Mouse (Mus musculus) kidney, adult 9 months (tissue): ENCODE measurements at regions not wholly inside any gene's neighbourhood (a gene's known extent, or its start where the extent isn't known, plus 50 kb on each side); places are given as distances from the start of the nearest gene placed in this dataset.

Source experiments
- DNase-seq: peaks from one replicate; pipeline ENCODE4 v3.0.0; 2022

DNA sequence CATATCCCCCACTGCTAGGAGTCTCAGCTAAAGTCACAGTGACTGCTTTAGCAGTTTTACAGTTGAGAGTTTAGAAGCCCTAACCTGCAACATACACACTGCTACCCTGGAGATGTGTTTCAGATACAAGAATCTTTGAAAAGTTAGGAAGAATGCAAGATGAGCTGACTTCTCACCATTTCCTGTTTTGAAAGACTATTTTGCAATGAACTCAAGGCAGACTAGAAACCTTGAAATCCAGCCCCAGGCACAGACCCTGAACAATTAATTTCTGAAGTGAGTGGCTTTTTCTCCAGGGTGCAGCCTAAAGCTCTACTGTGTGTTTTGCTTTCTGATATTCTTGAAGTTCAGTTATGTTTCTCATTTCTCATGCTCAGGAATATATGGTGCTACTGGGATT lies 440.6 kb downstream of the Nebl start:
- DNase-seq, result no peak

DNA sequence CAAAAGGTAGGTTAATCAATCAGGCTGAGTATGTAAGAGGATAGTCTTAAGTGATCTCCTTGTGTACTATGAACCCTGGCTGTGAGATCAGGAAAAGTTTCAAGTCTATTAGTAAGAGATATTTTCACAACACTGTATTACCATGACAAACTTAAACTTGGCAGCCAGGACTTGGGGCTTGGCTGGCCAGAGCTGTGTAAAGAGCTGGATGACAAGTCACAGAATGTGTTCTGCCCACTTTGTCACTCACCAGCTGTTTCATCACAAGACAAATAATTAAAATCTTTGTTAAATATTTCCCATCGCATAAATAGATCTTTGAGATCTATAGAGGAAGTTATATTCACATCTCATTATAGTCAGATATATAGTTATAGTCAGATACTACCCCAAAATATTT lies 443.7 kb downstream of the Nebl start:
- no peak for DNase-seq

DNA sequence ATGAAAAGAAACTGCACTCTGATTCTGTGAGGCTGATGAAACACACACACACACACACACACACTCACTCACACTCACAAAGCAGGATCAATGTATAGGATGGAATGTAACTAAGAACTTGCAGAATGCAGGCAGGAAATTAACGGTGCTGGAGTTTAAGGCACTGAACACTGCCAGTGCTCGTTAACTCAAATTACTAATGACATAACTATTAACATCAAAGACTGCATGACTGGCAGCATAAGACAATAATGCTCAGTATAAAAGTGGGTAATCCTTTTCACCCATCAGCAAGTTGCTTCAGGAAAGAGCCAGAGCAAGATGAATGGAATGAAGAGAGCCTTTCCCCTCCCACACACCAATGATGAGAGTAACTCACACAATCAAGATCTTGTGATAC lies 481.3 kb downstream of the Nebl start:
- no peak for DNase-seq

DNA sequence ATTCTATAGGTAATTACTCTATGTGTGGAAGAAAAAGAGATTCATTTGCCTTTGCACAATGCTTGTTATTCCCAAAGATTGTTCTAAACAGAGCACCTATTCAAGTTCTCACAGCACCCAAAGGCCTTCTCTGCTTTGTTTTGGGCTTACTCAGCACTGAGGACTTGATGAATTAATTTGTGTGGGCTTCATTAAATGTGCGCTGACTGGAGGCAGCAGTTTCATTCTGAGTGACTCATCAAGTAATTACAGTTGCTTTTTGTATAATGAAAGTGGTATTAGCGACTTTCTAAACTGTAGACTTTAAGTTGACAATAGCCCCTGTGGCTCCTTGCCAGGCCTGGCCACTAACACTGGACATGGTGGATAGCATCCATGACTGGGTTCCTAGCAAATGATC lies 485.4 kb downstream of the Nebl start:
- no peak for DNase-seq

DNA sequence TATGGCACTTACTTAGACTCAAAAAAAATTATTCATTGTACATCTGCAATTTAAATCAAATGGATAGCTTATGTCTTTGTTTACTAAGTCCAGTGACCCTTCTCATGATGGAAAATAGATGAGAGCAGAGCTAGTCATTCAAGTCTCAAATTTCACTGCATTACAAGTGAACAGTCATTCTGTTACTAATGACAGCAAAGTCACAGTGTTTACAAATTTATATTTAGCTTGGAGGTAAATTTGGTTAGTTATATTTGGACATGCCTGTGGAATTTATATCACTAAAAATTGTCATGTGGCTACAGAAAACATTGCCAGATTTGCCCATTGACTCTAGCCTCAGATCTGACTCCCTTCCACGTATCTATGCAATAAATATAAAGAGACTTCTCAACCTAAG lies 515.7 kb downstream of the Nebl start:
- DNase-seq, result no peak

DNA sequence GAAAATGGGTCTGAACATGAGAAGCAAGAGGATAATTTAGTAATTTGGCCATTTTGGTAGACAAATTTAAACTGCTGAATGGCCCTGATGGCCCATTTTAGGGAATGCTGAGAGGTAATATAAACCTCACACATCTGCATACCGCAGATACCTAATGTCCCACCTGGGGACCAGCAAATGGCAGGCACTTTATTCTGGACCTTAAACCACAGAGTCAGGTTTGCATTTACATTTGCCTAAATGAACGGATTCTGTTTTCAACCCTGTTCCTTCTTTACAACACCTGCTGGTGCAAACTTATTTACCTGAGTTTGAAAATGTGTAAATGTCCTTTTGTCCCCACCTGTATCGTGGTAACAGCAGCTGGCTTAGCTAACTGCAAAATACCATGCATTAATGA lies 516.4 kb downstream of the Nebl start:
- DNase-seq, result no peak

DNA sequence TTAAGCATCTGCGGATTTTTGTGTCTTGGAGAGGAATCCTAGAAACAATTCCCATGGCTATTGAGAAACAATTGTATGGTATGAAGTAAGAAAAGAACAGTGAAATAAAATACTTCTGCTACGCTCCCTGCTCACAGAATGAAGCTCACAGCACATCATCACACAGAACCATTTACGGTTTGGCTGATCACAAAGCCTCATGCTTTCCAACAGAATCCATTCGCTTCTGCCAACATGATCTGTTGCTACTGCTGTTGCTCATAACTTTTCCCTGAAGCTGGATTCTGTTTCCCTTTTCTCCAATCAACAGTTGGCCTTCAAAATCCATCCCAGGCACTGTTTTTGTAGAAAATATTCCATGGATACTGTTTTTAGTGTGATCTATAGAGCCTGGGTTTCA lies 518.7 kb downstream of the Nebl start:
- no peak for DNase-seq

DNA sequence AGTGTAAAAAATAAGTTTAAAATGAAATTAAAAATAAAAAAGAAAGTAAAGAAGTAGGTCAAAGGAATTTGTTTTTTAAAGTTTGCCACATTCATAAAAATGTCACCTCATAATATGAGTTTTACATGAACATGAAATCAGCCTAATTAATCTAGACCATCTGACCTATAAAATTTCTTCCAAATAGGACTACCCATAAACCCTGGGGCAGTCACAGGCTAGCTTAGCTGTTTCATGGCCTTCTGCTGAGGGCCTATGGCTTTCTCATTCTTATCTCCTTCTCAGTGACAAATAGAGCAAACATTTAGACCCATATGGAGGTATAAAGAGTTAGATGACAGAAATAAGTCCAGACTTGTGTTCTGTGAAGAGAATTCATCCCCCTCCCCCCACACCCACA lies 520.2 kb downstream of the Nebl start:
- no peak for DNase-seq

DNA sequence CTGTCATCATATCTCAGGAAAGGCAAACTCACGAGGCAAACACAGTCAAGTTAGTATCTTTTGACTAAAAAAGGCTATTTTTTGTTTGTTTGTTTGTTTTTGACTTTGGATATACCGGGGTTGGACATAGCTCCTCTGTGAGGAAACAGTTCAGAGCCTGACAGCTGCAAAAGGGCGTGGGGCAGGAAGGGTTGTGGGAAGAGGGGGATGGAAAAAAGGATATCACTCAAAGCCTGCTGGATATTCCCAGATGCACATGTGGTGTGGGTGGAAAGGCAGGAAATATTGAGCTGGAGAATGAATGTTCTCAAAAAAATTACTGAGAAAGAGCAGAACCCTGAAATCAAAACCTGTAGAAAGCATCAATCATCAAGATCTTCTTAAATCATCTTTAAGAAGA lies 537.7 kb downstream of the Nebl start:
- no peak for DNase-seq

DNA sequence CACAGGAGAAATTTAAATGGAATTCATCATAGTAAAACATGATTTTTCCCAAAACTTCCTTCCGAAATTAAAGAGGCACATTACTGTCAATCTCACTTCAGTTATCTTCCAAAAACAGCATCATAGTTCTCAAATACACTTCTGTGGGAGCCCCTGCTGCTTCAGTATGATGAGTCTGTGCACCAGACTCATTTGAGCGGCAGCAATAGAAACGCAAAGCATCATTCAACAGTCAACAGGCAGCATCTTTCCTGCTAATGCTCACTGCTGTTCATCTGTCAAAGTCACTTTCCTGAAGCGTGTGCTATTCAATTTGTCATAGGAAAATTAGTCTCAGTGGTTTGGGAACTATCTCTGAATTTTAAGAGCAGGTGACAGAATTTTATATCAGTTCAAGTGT lies 542.1 kb downstream of the Nebl start:
- no peak for DNase-seq

DNA sequence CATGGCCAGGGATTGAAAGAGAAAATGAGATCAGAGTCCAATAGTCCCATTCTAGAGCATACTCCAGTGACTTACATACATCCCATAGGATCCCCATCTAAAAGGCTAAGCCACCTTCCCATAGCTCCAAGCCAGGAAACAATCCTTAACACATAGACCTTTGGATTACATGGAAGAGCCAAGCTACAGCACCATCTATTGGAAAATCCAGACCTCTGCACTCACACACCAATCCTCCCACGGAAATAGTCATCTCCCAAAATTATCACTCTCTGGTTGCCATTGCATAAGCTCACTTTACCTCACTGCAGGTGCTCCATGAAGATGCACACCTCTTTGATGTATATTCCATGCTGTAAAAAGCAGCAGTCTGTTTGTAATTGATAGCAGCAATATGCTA lies 543.4 kb downstream of the Nebl start:
- no peak for DNase-seq

DNA sequence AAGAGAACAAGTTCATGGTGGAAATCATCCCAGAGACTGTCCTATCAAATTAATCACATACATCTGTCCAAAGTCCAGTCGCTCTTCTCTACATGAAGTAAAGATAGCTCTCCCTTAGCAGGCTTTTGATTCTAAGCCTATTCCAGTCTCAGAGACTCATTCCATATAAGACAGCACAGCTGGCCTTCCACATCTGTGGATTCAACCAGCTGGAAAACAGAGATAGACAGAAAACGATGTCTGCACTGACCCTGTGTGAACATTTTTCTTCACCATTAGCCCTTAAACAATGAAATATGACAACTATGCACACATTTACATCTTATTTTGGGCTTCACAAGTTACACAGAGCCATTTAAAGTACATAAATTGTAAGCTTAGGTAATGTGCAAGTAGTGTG lies 547.6 kb downstream of the Nebl start:
- DNase-seq, result no peak

DNA sequence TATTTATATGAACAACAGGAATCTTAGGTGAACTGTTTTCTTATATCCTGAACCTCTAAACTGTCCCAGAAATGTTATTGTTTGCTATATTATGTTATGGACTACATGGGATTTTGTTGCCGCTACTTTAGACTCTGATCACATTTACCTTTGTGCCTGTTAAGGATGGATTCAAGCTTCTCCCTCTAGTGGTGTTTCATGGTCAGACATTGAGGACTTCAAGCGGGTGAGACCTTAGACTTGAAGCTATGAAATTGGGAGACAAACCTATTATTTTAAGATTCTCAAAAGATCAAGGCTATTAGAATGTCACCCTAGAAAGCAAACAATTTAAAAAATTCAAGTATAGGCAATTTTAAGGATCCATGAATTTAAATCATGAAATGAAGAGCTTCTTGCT lies 549.7 kb downstream of the Nebl start:
- DNase-seq, result no peak

DNA sequence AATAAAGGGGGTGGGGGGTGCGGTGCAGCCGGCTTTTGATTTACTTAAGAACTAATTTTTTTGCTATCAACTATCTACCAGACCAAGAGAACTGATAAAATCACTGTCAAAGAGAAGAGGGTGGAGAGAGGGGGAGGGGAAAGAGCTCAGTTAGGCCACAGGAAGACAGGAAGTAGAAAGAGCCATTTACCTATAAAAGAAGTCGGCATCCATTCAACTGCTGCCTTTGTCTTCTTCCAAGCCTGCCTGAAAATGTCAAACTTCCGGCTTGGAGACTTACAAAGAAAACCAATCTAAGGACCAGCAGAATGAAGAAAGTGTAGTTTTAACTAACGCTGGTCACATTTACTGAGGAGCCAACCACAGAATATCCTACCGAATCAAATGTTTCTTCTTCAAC lies 562.4 kb downstream of the Nebl start:
- DNase-seq, result no peak

DNA sequence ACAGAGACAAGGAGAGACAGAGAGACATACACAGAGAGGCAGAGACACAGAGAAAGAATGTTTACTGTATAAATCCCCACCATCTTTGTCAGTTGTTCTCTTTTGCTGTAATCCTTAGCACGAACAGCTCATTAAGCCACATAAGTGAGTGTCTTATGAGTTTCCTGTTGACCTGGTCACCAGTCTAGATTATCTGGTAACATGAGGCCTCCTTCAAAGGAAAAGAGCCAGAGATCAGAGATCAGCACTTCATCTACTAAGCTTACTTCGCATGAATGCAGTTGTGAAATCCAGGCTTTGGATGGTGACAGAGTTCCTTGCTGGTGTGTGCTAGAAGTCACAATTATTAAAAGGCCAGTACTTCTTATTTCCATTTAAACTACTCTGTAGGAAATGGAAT lies 566.2 kb downstream of the Nebl start:
- DNase-seq, result no peak

DNA sequence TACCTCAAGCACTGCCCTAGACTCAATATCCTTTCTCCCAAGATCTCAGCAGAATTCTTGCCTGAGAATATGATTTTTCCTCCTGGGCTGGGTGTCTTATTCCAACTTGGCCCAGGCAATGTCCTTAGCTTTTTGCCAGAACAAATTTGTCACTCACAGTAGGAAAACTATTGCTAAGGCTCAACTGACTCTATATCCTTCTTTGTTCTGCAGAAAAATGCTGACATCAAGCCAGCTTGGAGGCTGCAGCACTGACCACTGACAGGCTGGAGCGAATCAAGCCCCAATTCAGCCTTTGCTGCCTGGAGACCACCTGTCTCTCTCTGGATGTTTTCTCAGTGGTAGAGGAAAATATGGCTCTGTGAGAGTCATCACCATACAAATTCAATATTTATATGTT lies 572.8 kb downstream of the Nebl start:
- DNase-seq, result no peak

DNA sequence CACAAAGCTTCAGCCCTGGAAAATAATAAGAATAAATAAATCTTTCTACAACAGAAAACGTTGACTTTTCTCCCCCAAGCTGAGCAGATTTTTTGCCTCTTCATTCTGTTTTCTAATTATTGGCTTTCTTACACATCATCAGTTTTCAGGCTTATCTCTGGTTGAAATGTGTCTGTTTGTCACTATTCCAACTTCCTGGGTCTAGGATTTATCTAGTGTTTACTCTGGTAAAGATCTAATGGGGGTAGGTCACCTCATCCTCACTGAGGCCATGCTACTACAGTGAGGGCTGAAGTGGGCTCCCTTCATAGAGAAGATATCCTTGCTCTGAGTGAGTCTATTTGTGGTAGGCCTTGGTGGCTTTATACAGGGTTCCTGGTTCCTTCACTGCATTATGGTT lies 573.9 kb downstream of the Nebl start:
- DNase-seq, result no peak

DNA sequence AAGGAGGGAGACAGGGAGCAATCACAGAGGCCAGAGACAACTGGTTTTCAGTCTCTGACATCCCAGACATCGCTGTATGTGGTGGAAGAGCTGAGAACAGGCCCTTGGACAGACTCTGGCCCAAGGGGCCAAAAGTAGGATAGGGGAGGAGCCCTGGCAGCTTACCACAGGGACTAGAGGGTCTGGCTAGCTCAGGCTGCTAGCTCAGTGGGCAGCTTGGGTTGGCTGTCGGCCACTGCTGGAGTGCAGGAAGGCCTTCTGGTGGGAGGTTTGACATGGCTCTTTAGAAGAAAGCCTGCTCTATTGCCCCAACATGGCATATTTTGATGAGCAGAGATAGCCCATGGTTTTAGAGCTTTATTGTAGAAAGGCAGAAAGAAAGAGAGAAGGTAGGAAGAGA lies 575.7 kb downstream of the Nebl start:
- DNase-seq, result no peak

DNA sequence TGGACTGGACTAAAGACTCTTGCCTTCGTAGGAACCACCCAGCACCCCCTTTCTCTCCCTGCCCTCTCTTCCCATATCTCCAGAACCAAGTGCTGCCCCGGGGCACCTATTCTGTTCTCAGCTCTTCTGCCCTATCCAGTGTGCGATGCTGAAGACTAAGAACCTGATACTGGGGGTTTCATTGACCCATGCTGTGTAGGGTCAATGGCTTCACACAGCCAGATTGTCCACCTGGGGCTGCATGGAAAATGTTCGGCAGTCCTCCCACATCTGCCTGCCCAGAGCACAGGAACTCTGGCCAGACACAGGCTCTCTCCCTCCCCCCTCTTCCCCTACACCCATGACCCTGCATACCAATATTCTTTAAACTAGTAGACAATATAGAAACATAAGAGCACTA lies 607.6 kb downstream of the Nebl start:
- DNase-seq, result no peak

DNA sequence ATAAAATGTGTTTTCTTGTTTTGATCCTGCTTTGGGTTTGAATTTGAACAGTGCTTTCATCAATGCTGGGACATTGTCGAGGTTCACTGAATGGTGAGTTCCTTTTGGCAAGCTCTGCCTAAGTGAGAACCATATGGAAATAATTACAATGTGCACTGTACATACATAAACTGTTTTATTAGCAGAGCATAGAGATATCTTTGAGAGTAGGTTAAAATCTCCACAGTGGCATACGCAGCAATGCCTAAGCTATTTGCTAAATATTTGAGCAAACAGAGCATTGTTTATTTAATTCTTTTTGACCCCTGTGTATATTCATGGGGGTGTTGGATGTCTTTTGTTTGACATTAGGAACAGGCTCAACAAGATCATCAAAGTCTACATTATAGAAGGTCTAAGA lies 614.0 kb downstream of the Nebl start:
- DNase-seq, result no peak

DNA sequence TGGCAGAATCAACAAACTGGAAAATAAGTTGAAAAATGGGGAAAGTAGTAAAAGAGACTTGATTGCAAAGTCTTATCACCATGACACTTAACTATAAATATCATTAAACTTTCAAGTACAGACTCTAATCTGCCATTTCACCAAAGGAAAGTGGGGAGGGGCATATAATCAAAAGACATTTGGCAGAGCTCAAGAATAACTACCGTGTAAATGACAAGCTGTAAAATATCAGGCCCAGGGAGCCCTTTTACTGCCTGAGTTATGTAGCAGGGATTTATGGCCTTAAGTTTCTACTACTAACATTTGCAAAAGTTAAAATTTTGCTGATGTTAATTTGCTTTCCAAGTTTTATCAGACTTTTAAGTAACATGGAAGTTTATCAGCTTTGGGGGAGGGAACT lies 620.1 kb downstream of the Nebl start:
- no peak for DNase-seq

DNA sequence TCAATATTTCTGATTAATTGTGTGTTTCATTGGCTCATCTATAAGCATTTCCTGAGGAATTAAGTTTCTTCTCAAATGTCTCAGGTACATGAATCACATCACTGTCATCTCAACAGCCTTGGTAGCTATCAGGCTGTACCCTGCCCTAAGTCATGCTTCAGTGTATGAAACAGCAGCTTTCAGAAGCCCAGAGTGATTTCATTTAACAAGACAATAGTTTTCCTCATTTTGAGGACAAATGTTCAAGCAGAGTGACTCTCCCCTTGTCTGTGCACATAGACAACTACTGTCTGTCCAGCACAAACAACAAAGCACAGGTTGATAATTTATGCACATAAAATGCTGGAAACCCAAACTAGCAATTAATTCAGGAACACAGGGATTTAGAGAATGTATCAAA lies 630.1 kb downstream of the Nebl start:
- DNase-seq, result no peak

DNA sequence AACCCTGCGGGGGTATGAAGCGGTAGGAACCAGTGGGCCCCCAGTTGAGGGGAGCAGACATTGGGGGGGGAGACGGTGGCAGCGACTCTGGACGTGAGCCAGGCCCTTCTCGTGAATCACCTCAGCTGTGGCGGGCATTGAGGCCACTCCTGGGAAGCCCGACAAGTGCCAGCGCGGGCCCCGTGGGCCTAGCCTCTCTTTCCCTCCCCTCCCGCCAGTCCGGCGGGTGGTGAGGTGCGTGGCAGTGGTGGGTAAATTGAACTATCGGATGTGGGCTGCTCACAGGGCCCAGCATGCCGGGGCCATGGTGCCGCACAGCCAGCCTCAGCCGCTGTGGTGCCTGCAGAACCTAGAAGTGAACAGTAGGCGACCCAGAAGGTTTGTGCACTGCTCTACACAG lies 633.7 kb downstream of the Nebl start:
- no peak for DNase-seq

DNA sequence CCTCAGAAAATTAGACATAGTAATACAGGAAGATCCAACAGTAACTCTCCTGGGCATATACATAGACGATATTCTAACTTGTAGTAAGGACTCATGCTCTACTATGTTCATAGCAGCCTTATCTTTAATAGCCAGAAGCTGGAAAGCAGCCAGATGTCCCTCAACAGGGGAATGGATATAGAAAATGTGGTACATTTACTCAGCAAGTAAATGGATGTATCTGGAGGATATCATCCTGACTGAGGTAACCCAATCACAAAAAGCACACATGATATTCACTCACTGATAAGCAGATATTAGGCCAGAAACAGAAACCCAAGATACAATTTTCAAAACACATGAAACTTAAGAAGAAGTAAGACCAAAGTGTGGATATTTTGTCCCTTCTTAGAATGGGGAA lies 639.8 kb downstream of the Nebl start:
- DNase-seq, result no peak

DNA sequence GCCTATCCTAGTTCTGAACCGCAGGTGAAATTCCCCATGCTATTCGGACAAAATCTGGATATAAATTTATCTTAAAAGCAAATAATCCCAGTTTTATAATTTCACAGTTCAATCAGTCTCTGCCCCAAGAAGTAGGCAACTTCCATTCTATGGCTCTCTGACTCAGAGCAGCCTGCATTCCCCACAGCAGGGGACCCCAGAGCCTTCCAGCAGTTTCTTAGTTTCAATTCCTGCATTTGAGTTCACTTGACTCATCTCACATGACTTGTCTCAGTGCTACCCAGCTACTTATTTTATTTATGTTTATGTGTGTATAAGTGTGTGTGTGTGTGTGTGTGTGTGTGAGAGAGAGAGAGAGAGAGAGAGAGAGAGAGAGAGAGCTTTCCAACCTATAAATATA lies 650.0 kb downstream of the Nebl start:
- DNase-seq, result no peak
